Mouse (Mus musculus) embryo, embryonic 9.5 days (tissue): ENCODE measurements at regions not wholly inside any gene's neighbourhood (a gene's known extent, or its start where the extent isn't known, plus 50 kb on each side); places are given as distances from the start of the nearest gene placed in this dataset.
"Not testable (repeated sequence)": the region's sequence is repeated elsewhere in the genome, so short reads cannot be mapped to it uniquely, and the experiment has no call there.

Experiments used
- DNase-seq: peaks from one replicate; pipeline ENCODE4 v3.0.0-alpha.2; 2017; ENCODE audit errors: extremely low spot score

- not testable (repeated sequence) for DNase-seq
Measured at GRCm38 (mm10) chr12:21680026-21680425, 262.6 kb upstream of the Ywhaq start.

DNA sequence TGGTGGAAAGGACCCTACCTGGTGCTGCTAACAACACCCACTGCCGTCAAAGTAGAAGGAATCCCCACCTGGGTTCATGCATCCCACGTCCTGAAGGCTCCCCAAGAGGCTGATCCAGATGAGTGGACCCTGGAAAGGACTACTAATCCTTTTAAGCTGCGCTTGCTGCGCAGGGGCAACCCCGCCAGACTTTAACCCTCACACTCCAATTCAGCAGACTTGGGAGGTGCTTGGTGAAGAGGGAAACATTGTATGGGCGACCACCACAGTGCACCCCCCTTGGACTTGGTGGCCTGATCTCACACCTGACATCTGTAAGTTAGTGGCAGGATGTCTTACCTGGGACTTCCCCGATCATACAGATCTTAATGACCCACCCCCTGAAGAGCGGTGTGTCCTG, 231.9 kb upstream of the Ywhaq start:
- not testable (repeated sequence) for DNase-seq

DNA sequence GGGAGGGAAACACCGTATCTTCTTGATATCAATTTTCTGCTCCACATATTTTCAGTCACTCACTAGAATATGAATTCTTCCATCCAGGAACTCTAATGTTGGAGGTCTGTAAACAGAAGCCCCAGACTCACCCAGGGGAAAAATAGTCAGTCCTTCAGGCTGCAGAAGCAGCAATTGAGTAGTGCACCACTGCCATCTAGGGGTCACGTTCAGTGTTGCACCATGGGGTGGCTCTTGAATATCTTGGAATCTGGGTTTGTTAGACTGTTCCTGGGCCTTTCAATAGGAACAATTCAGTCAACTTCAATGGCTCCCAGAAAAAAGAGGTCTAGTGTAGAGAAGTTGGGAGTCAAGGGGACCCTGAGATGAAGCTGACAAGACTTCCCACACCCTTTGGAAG, 196.3 kb upstream of the Ywhaq start:
- DNase-seq: peak; percentile 74

GRCm38 (mm10) chr12:21568415-21569040, 151.1 kb upstream of the Ywhaq start:
- DNase-seq: no peak

DNA sequence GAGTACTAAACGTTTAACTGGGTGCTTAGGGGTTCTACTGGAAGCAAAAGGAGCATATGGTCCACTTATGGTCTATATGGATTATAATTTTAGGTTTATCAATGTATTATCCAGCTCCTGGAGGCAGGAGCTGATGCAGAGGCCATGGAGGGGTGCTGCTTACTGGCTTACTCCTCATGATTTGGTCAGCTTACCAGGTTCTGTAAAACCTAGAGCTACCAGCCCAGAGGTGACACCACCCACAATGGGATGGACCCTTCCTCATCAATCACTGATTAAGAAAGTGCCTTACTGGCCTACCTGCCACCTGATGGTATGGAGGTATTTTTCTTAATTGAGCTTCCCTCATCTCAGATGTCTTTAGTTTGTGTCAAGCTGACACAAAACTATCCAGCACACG, 126.5 kb upstream of the Ywhaq start:
- not testable (repeated sequence) for DNase-seq

DNA sequence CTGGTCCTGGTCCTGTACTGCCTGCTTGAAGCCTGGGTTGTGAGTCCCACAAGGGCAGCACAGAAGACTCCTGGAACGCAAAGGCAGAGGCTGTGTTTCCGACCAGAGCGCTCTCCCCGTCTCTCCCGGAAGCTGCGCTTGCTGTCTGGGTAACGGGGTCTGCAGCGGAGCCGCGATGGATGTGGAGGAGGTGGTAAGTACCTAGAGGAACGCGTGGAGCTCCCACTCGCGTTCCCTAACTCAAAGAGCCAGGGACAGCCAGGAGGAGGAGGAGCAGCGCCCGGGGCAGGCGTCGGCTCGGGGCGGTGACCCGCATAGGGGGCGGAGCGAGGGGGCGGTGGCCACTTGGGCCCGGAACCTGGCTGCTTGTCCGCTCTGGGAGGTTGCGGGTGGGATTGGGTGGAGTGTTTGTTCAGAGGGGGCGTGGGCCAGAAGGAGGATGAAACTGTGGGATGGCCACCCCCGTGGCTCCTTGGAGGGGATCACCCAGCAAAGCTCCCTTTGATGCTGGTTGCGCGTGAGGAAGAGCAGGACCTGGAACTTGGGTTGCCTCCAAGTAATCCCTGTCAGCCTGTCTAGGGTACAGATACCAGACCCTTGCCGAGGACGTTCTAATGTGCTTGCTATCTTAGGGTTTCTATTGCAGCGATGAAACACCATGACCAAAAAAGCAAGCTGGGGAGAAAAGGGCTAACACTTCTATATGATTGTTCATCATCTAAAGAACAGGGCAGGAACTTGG, 125.9 kb upstream of the Ywhaq start:
- peak; percentile 62 for DNase-seq

DNA sequence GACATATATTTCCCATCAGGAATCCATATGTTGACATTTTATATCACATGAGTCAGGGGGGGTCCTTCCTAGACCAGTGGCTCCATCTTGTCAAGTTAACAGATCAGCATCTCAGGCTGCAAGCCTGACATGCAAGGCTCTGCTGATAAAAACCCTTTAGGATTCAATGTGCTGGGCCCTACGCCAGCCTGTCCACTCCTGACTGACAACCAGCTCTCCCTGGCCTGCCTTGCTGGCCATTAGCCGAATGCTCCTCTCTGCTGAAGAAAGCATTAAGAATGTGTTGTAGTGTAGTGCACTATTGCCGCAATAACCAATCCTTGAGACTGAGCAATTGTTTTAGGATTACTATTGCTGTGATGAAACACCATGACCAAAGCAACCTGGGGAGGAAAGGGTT, 114.3 kb upstream of the Ywhaq start:
- no peak for DNase-seq

- not testable (repeated sequence) for DNase-seq
Measured at GRCm38 (mm10) chr12:21529367-21529766, 111.9 kb upstream of the Ywhaq start.

GRCm38 (mm10) chr12:21527336-21527735, 109.9 kb upstream of the Ywhaq start:
- not testable (repeated sequence) for DNase-seq

- DNase-seq: not testable (repeated sequence)
Measured at GRCm38 (mm10) chr12:21526906-21527305, 109.5 kb upstream of the Ywhaq start.

DNA sequence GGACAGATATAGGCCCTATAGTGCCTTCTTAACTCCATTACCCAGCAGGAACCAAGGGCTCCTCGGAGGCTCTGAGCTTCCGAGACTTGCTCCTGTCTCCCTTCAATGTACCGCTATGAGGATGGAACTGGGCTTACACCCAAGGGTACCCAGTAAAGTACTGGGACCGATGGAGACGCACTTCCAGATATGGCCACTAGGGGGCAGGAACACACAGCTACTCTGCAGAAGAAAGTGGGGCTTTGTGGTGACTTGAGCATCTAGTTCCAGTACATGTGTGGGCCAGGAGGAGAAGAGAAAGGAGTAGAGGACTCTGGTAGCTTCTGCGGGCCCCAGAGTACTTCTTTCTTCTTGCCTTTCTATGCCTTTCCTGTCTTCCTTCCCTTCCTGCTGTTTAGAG, 108.1 kb upstream of the Ywhaq start:
- not testable (repeated sequence) for DNase-seq

GRCm38 (mm10) chr12:21522621-21523020, 105.2 kb upstream of the Ywhaq start:
- DNase-seq: no peak

GRCm38 (mm10) chr12:21519058-21519457, 101.6 kb upstream of the Ywhaq start:
- no peak for DNase-seq

DNA sequence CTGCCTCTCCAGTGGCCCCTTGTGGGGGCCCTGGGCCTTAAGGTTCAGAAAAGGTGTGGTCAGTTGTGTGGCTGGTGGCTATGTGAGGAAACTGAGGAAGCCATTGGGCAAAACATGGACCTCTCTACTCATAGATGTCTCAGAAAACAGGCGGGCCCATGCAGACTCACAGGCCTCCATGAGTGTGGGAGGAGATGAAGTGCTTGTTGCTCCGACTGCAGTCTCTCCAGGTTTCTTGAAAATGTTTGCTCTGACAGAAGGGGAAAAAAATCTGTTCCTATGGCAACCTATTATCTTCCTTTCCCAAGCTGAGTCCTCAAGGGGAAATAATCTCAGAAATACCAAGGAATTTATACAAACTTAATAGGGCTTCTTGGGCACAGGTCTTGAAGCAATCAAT, 95.3 kb upstream of the Ywhaq start:
- DNase-seq: no peak

- DNase-seq: no peak
Measured at GRCm38 (mm10) chr12:21511043-21511665, 93.7 kb upstream of the Ywhaq start.

- DNase-seq: no peak
Measured at GRCm38 (mm10) chr12:21507080-21507479, 89.6 kb upstream of the Ywhaq start.

DNA sequence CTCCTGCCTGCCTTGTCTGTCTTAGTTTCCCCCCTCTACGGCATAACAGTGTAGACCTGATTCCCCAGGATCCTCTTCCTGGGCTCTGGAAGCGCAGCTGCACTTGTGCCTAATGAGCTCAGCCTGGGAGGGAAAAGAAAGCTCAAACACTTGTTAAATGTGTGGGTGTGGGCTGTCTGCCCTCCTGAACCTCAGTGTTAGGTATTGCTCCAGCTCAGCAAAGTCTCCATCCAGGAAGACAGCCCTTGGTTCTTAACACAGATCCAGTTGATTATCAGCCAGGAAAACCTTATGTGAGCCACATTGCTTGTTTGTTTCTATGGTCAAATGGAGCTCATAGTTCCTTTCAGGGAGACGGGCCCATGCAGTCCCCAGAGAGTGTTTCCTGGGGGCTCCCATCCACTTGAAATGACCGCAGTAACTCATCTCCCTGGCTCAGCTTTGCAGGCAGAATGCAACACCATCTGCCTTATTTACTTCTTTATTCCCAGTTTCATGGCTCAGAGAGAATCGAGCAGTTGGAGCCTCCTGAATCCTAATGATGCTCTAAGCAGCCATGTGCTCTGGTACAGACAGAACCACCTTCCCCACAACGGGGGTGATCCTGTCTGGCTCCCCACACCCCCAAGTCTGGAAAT, 88.4 kb upstream of the Ywhaq start:
- no peak for DNase-seq

DNA sequence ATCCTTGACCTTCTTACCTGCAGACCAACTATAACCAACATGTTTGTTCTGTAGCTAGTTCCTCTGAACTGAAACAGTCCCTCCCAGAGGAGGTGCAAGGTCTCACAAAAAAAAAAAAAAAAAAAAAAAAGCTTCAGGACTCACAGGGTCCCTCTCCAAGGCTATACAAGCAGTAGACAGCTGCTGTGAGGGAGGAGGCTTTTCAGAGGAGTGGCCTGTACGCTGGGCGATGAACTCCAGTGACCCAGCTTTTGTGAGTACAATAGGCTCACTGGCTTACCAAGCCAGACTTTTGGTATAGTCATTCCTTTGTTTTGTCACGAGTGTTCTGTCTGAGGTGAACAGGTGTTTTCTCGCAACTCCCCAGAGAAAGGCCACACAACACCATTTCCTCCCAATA, 85.8 kb upstream of the Ywhaq start:
- DNase-seq: no peak

DNA sequence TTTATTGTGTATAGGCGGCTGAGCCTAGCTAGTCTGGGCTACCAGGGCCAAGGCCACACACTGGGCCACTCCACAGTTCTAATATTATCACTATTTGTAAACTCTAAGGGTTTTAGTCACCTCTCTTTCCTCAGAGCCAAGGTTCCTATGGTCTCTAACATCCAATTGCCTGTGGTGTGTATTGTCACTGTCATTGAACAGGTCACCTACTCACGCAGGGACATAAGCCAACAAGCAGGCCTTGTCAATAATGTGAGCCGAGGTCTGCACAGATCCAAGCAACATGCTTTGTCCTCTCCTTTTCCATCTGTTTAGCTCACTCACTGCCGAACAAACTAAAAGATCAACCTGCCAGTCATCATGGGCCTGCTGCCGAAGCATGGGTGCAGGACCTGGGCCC, 79.5 kb upstream of the Ywhaq start:
- DNase-seq: no peak

GRCm38 (mm10) chr12:21495511-21495910, 78.1 kb upstream of the Ywhaq start:
- DNase-seq: no peak

DNA sequence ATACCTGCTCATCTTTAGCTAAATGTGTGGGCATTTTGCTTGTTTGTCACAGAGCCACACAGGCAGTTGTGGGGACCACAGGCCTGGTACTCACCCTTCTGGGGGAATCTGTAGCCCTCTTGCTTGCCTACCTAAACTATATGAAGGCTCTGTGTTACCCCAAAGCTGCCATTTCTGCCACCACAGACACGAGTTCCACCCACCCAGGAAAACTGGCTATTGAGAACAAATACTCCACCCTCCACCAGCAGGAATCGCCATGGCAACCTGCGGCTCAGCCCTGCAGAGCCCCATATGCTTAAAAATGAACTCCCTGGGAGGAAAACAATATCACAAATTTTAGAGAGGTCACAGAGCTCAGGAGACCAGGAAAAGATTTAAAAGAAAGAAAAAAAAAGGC, 76.0 kb upstream of the Ywhaq start:
- DNase-seq: no peak

GRCm38 (mm10) chr12:21492549-21493291, 75.3 kb upstream of the Ywhaq start:
- DNase-seq: no peak
